Mouse (Mus musculus): ENCODE measurements at regions not wholly inside any gene's neighbourhood (a gene's known extent, or its start where the extent isn't known, plus 50 kb on each side); places are given as distances from the start of the nearest gene placed in this dataset.

GRCm38 (mm10) chr5:111935381-111936134 is 201.8 kb downstream of the Gm26897 start:
- DNase-seq (ENCODE audit: low spot score) (no peak), ATAC-seq (replicated peaks; ENCODE audit: low FRiP score) (no peak)
- 91% methylated on average over 3 of the region's 3 CpGs for WGBS
- Histone ChIP-seq H3K27me3 (ENCODE audit: control insufficient read depth, insufficient read depth, low read length) (no peaks in the 10 kb centered on the region), H3K4me2 (ENCODE audit: low read depth, low read length, severe bottlenecking) (no peak overlapping the region), H3K4me1 (replicated peaks; ENCODE audit: control insufficient read depth, insufficient read depth, low read length) (no peaks in the 10 kb centered on the region), H3K9me3 (ENCODE audit: control insufficient read depth, low read length) (no peaks in the 10 kb centered on the region; the same call in 1 of the 2 replicates), H3K9ac (ENCODE audit: low read length) (no peak overlapping the region), H3K27ac (ENCODE audit: low read depth, low read length) (no peak overlapping the region), H3K36me3 (ENCODE audit: control insufficient read depth, insufficient read depth, low read length) (no peaks in the 10 kb centered on the region), H3K4me3 (ENCODE audit: low read depth, low read length) (no peak overlapping the region)

GRCm38 (mm10) chr5:111941831-111942230 is 208.1 kb downstream of the Gm26897 start:
- Histone ChIP-seq H3K9ac (ENCODE audit: low read length) (no peak overlapping the region), H3K9me3 (ENCODE audit: control insufficient read depth, low read length) (no peaks in the 10 kb centered on the region), H3K27me3 (ENCODE audit: control insufficient read depth, insufficient read depth, low read length) (no peaks in the 10 kb centered on the region), H3K4me3 (ENCODE audit: low read depth, low read length) (no peak overlapping the region), H3K27ac (ENCODE audit: low read depth, low read length) (no peak overlapping the region), H3K4me1 (replicated peaks; ENCODE audit: control insufficient read depth, insufficient read depth, low read length) (peaks cover 16% of the 10 kb centered on the region; the same call in 1 of the 2 replicates), H3K36me3 (ENCODE audit: control insufficient read depth, insufficient read depth, low read length) (no peaks in the 10 kb centered on the region), H3K4me2 (ENCODE audit: low read depth, low read length, severe bottlenecking) (no peak overlapping the region)
- WGBS, result 85% methylated on average over 16 of the region's 16 CpGs
- ATAC-seq (replicated peaks; ENCODE audit: low FRiP score), result no peak
- DNase-seq (ENCODE audit: low spot score), result no peak

GRCm38 (mm10) chr5:111942792-111943191 is 209.1 kb downstream of the Gm26897 start:
- ATAC-seq (replicated peaks; ENCODE audit: low FRiP score) (no peak), DNase-seq (ENCODE audit: low spot score) (no peak)
- Histone ChIP-seq H3K36me3 (ENCODE audit: control insufficient read depth, insufficient read depth, low read length) (no peaks in the 10 kb centered on the region), H3K4me2 (ENCODE audit: low read depth, low read length, severe bottlenecking) (no peak overlapping the region), H3K4me3 (ENCODE audit: low read depth, low read length) (no peak overlapping the region), H3K27ac (ENCODE audit: low read depth, low read length) (peak overlapping the region; percentile 81), H3K9ac (ENCODE audit: low read length) (no peak overlapping the region), H3K27me3 (ENCODE audit: control insufficient read depth, insufficient read depth, low read length) (no peaks in the 10 kb centered on the region), H3K4me1 (replicated peaks; ENCODE audit: control insufficient read depth, insufficient read depth, low read length) (peaks cover 16% of the 10 kb centered on the region; the same call in 1 of the 2 replicates), H3K9me3 (ENCODE audit: control insufficient read depth, low read length) (no peaks in the 10 kb centered on the region)
- WGBS, result 94% methylated on average over 2 of the region's 2 CpGs

- H3K4me1 ChIP-seq (replicated peaks; ENCODE audit: control insufficient read depth, insufficient read depth, low read length), result peaks cover 16% of the 10 kb centered on the region; the same call in 1 of the 2 replicates
- H3K4me3 ChIP-seq (ENCODE audit: low read depth, low read length), result no peak overlapping the region
- no peaks in the 10 kb centered on the region for H3K27me3 ChIP-seq (ENCODE audit: control insufficient read depth, insufficient read depth, low read length)
- 46% methylated on average over 21 of the region's 21 CpGs for WGBS
- DNase-seq (ENCODE audit: low spot score) (no peak), ATAC-seq (replicated peaks; ENCODE audit: low FRiP score) (peak; percentile 42; the same call in 1 of the 2 replicates)
- no peaks in the 10 kb centered on the region for H3K9me3 ChIP-seq (ENCODE audit: control insufficient read depth, low read length)
- peak overlapping the region; percentile 35; the same call in 1 of the 2 replicates for H3K9ac ChIP-seq (ENCODE audit: low read length)
- no peak overlapping the region for H3K4me2 ChIP-seq (ENCODE audit: low read depth, low read length, severe bottlenecking)
- peak overlapping the region; percentile 81 for H3K27ac ChIP-seq (ENCODE audit: low read depth, low read length)
- H3K36me3 ChIP-seq (ENCODE audit: control insufficient read depth, insufficient read depth, low read length), result no peaks in the 10 kb centered on the region
Observed at GRCm38 (mm10) chr5:111943337-111944162, 209.8 kb downstream of the Gm26897 start.

- 24% methylated on average over 28 of the region's 28 CpGs for WGBS
- DNase-seq (ENCODE audit: low spot score), result peak; percentile 81
Observed at GRCm38 (mm10) chr5:111944273-111944971, 210.7 kb downstream of the Gm26897 start.

GRCm38 (mm10) chr5:111944972-111945285 is 211.2 kb downstream of the Gm26897 start:
- H3K4me2 ChIP-seq (ENCODE audit: low read depth, low read length, severe bottlenecking), result no peak overlapping the region
- peak overlapping the region; percentile 75 for H3K27ac ChIP-seq (ENCODE audit: low read depth, low read length)
- H3K4me3 ChIP-seq (ENCODE audit: low read depth, low read length), result no peak overlapping the region

More at GRCm38 (mm10) chr5:111944273-111944971, 210.7 kb downstream of the Gm26897 start:
- Histone ChIP-seq H3K9ac (ENCODE audit: low read length) (peak overlapping the region; percentile 41), H3K36me3 (ENCODE audit: control insufficient read depth, insufficient read depth, low read length) (no peaks in the 10 kb centered on the region), H3K4me1 (replicated peaks; ENCODE audit: control insufficient read depth, insufficient read depth, low read length) (peaks cover 16% of the 10 kb centered on the region; the same call in 1 of the 2 replicates), H3K4me3 (ENCODE audit: low read depth, low read length) (no peak overlapping the region; the same call in 1 of the 2 replicates), H3K27ac (ENCODE audit: low read depth, low read length) (peak overlapping the region; percentile 75), H3K27me3 (ENCODE audit: control insufficient read depth, insufficient read depth, low read length) (no peaks in the 10 kb centered on the region), H3K4me2 (ENCODE audit: low read depth, low read length, severe bottlenecking) (peak overlapping the region; percentile 32; the same call in 1 of the 2 replicates), H3K9me3 (ENCODE audit: control insufficient read depth, low read length) (no peaks in the 10 kb centered on the region)
- peak; percentile 73 for ATAC-seq (replicated peaks; ENCODE audit: low FRiP score)

GRCm38 (mm10) chr5:111946281-111946680 is 212.6 kb downstream of the Gm26897 start:
- no peak overlapping the region for H3K27ac ChIP-seq (ENCODE audit: low read depth, low read length)
- no peak for ATAC-seq (replicated peaks; ENCODE audit: low FRiP score)

More at GRCm38 (mm10) chr5:111944972-111945285, 211.2 kb downstream of the Gm26897 start:
- Histone ChIP-seq H3K9me3 (ENCODE audit: control insufficient read depth, low read length) (no peaks in the 10 kb centered on the region), H3K36me3 (ENCODE audit: control insufficient read depth, insufficient read depth, low read length) (no peaks in the 10 kb centered on the region), H3K4me1 (replicated peaks; ENCODE audit: control insufficient read depth, insufficient read depth, low read length) (peaks cover 16% of the 10 kb centered on the region; the same call in 1 of the 2 replicates), H3K9ac (ENCODE audit: low read length) (peak overlapping the region; percentile 41), H3K27me3 (ENCODE audit: control insufficient read depth, insufficient read depth, low read length) (no peaks in the 10 kb centered on the region)
- no peak for DNase-seq (ENCODE audit: low spot score)
- ATAC-seq (replicated peaks; ENCODE audit: low FRiP score), result no peak
- WGBS, result 55% methylated on average over 3 of the region's 3 CpGs

GRCm38 (mm10) chr5:111957698-111958097 is 224.0 kb downstream of the Gm26897 start:
- H3K36me3 ChIP-seq (ENCODE audit: control insufficient read depth, insufficient read depth, low read length), result no peaks in the 10 kb centered on the region
- H3K4me3 ChIP-seq (ENCODE audit: low read depth, low read length), result no peak overlapping the region
- WGBS, result 69% methylated on average over 28 of the region's 28 CpGs
- no peaks in the 10 kb centered on the region for H3K27me3 ChIP-seq (ENCODE audit: control insufficient read depth, insufficient read depth, low read length)
- no peak for DNase-seq (ENCODE audit: low spot score)
- no peak for ATAC-seq (replicated peaks; ENCODE audit: low FRiP score)
- no peaks in the 10 kb centered on the region for H3K9me3 ChIP-seq (ENCODE audit: control insufficient read depth, low read length)
- H3K4me2 ChIP-seq (ENCODE audit: low read depth, low read length, severe bottlenecking), result peak overlapping the region; percentile 27
- peaks cover 7% of the 10 kb centered on the region for H3K4me1 ChIP-seq (replicated peaks; ENCODE audit: control insufficient read depth, insufficient read depth, low read length)
- H3K27ac ChIP-seq (ENCODE audit: low read depth, low read length), result no peak overlapping the region
- H3K9ac ChIP-seq (ENCODE audit: low read length), result no peak overlapping the region

More at GRCm38 (mm10) chr5:111946281-111946680, 212.6 kb downstream of the Gm26897 start:
- no peaks in the 10 kb centered on the region for H3K9me3 ChIP-seq (ENCODE audit: control insufficient read depth, low read length)
- WGBS, result 89% methylated on average over 11 of the region's 11 CpGs
- no peaks in the 10 kb centered on the region for H3K36me3 ChIP-seq (ENCODE audit: control insufficient read depth, insufficient read depth, low read length)
- H3K4me2 ChIP-seq (ENCODE audit: low read depth, low read length, severe bottlenecking), result no peak overlapping the region
- H3K4me1 ChIP-seq (replicated peaks; ENCODE audit: control insufficient read depth, insufficient read depth, low read length), result peaks cover 16% of the 10 kb centered on the region; the same call in 1 of the 2 replicates
- H3K27me3 ChIP-seq (ENCODE audit: control insufficient read depth, insufficient read depth, low read length), result no peaks in the 10 kb centered on the region
- no peak for DNase-seq (ENCODE audit: low spot score)
- no peak overlapping the region for H3K9ac ChIP-seq (ENCODE audit: low read length)
- no peak overlapping the region for H3K4me3 ChIP-seq (ENCODE audit: low read depth, low read length)
